Mouse (Mus musculus): ENCODE measurements around the gene Bod1l. TPM values are rescaled to one million over a fixed set of nuclear protein-coding genes. Genes with fewer than 3 reads are reported as not detected.

The Bod1l gene
- total RNA-seq, 2 experiments from 2014 or later = 38.5 to 38.9 TPM

- DNase-seq (ENCODE audit: low spot score in 2 of 2) = no peak
Measured at GRCm38 (mm10) chr5:41760831-41761508, 83.1 kb downstream of the Bod1l start.

DNA sequence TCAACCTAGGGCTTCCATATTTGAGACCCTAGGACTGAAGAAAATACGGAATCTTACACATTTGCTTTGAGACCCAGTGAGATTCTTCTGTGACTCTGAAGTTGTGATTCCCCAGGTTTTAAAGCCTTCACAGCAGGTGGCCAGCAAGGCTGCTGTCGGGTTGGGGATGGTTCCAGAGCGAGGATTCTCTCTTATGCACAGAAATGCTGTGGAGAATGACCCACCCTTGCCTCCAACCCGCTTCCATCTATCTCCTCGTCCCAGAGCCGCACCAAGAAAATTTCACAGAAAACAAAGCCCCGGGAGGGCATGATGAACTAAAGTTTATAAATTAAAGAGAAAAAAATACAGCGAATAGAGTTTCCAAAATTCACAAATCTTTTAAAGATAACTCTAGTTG is 84.0 kb downstream of the Bod1l start:
- no peak for DNase-seq (ENCODE audit: low spot score in 2 of 2)

DNA sequence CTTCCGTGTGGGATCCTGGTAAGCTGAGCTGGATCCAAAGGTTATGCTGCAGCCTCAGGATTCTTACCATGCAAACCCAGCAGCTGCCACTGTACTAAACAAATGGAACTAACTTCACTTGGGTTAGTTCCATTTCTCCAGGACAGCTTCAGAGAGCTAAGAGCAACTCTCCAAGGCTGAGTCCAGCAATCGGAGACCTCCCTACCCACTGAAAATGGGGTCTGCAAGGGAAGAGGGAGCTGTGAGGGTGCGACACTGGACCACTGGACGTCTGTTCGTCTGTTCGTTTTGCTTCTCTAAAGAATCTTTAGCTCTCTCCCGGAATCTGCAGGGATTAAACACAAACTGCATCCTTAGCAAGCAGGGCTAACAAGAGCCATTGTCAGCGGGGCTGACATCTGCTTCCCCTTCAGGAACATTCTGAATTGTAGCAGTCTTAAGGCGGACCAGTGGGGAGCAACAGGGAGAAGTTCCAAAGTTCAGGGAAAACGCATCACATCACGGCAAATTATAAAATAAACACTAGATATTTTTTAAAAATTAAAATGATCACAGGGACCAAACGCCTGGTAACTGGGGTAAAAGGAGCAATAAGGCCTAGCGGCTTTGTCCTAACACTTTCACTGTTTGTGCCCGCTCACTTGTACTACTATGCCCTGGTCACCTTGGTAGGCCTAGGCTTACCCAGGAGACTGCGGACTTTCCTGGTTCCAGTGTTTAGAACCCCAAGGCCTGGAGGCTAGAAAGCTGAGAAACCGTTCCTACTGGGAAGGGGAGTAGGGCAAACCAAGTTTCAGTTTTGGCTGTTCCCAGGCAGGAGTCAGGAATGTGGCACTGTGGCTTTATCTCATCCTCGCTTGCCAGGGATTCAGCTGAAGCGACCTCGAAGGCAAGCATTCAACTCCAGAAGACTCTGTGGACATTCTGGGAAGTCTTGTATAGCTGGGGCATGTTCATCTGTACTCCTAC is 85.2 kb downstream of the Bod1l start:
- DNase-seq (ENCODE audit: low spot score in 2 of 2) = no peak

GRCm38 (mm10) chr5:41757338-41757737 is 86.8 kb downstream of the Bod1l start:
- DNase-seq (ENCODE audit: low spot score in 2 of 2) = no peak

GRCm38 (mm10) chr5:41756396-41756795 is 87.7 kb downstream of the Bod1l start:
- DNase-seq (ENCODE audit: low spot score in 2 of 2) = no peak

DNA sequence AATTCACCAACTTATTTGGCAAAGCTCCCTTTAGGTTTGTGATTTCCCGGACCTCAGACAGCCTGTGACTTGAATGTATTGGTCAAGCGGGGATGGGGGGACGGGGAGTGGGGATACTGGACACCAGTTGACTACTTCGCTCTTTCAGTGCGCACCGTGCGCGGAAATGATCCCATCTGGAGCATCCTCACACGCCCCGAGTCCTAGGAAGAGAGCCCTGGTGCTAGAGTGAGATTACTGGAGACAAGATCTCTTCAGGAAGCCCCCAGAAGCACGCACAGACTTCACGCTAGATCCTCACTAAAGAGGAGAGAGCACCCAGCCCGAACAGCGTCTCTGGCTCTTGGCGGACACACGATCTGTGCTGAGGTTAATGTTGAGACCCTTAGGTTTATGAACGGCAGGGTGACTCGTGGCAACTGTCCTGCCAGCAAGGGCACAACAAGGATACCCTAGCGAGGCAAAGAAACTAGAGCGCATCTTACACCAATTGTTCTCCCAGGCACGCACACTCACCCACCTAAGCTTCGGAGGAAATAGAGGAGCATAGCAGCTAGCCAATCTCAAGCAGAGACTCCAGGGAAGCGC is 88.6 kb downstream of the Bod1l start:
- DNase-seq (ENCODE audit: low spot score in 2 of 2) = no peak

DNA sequence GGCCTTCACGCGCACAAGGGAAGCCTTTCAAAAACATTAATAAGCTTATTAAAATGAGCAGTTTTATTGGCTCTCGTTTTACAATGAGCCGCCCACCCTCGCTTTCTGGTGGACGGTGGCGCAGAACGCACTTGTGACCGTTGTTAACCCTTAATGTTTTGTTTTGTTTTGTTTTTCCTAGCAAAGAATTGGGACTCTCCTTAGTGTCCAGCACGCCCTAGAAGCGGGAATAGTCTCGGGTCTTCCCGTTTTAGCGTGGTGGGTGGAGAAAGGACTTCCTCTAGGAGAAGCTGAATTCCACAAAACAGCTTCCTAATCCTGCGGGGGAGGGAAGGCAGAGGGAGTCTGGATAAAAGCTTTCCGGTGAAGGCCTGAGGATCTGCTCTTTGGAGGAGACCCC is 89.3 kb downstream of the Bod1l start:
- no peak for DNase-seq (ENCODE audit: low spot score in 2 of 2)

- no peak for DNase-seq (ENCODE audit: low spot score in 2 of 2)
Measured at GRCm38 (mm10) chr5:41754226-41754775, 89.8 kb downstream of the Bod1l start.

DNA sequence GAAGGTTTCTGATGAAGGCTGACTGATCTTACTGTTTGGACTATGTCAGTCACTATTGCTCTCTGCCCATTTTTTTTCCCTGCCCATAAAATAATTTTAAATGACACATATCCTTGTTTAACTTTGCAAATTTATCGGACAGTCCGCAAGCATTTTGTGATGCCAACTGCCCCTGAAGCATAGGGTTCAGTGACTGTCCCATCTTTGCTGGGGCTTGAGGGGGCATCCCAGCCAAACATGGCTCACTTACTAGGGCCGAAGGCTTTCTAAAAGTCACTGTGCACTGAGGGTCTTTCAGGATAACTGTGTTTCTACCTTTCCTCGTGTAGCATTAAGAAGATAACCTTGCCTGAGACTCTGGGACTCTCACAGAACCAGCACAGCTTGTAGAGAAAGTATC is 91.4 kb downstream of the Bod1l start:
- no peak for DNase-seq (ENCODE audit: low spot score in 2 of 2)

GRCm38 (mm10) chr5:41744898-41745780 is 99.0 kb downstream of the Bod1l start:
- no peak for DNase-seq (ENCODE audit: low spot score in 2 of 2)

DNA sequence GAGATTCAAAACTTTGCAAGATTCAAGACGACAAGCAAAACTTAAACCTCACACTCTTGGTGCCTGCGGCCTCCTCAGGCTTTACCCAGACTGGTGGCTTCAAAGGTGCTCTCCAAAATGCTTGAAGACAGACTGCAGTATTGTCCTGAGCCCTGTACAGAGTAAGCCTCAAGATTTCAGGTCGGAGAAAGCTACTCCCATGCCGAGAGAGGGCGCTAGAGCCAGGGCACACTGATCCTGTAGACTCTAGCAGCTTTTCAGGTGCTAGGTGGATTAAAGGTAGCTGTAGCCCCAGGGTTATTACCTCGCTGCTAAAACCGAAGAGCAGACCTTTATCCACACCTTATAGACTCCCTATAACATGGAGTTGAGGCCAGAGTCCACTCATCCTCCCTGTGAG is 99.9 kb downstream of the Bod1l start:
- DNase-seq (ENCODE audit: low spot score in 2 of 2) = no peak

GRCm38 (mm10) chr5:41738817-41739216 is 105.3 kb downstream of the Bod1l start:
- no peak for DNase-seq (ENCODE audit: low spot score in 2 of 2)

Small RNA genes lying within 50 kb of the gene (microRNA-seq; reads per million reads assigned to microRNA genes)
- 0 reads per million in 2 experiments for gene Mir6414

Other genes with a start within 250 kb of the Bod1l start
- 10 to 100 TPM; 80.6 to 86.4 TPM for gene Rab28, start 136.2 kb downstream of the Bod1l start, total RNA-seq (2021)
- not detected for gene Nkx3-2, start 79.8 kb downstream of the Bod1l start, total RNA-seq (2021)
- gene Gm16223, start 223.6 kb upstream of the Bod1l start, total RNA-seq (2021) = under 1 TPM; 0.20 to 0.27 TPM

Measured in layer of hippocampus, adult 18-20 months (tissue).